Mouse (Mus musculus): ENCODE results near the gene Thap4. TPM values are rescaled to one million over a fixed set of nuclear protein-coding genes. Genes with fewer than 3 reads are reported as not detected.
"Not testable (repeated sequence)": the region's sequence is repeated elsewhere in the genome, so short reads cannot be mapped to it uniquely, and the experiment has no call there.

The Thap4 gene
- polyA plus RNA-seq, 1 experiment from 2014 or later: 34.3 TPM

DNA sequence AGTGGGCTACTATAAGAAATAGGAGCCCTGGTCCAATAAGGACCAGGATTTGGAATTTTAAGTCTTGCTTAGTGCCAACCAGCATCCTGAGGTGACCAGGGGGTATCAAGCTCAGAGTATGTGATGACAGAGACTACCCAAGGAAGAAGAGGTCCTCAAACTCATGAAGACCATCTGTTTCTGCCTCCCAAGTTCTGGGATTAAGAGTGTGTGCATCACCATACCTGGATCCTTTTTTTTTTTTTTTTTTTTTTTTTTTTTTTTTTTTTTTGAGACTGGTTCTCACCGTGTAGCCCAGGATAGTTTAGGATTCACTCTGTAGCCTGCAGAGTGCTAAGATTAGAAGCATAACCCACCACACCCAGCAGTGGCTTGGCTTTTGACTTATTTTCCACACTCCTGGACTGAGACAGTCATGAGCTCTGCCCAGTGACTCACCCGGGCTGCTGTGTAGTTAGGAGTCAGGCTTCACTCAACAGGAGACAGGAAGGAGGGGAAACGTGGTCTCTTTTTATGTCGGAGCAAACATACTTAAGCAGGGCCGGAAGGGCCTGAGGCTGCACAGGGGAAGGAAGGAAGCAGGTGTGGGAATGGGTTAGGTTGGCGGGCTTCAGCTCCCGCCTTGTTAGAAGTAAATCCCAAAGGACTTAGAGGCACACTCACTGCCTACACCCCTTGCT is 74.6 kb downstream of the Thap4 start:
- no peaks in the 10 kb centered on the region; the same call in 1 of the 2 replicates for H3K27me3 ChIP-seq (ENCODE audit: control insufficient read depth, insufficient read depth, low read length)
- no peak overlapping the region for H3K9ac ChIP-seq (ENCODE audit: low read depth, low read length)
- no peak overlapping the region for H3K27ac ChIP-seq (ENCODE audit: low read depth, low read length)
- no peak overlapping the region for H3K4me3 ChIP-seq (ENCODE audit: low read depth, low read length)
- ATAC-seq (ENCODE audit: low FRiP score): peak; percentile 19; the same call in 1 of the 2 replicates
- H3K4me2 ChIP-seq (replicated peaks; ENCODE audit: low read depth, low read length): no peak overlapping the region
- H3K36me3 ChIP-seq (ENCODE audit: control insufficient read depth, insufficient read depth, low read length): no peaks in the 10 kb centered on the region
- no peaks in the 10 kb centered on the region for H3K9me3 ChIP-seq (ENCODE audit: control insufficient read depth, low read length)
- H3K4me1 ChIP-seq (replicated peaks; ENCODE audit: control insufficient read depth, insufficient read depth, low read length): no peaks in the 10 kb centered on the region
- no peak for DNase-seq (ENCODE audit: low spot score)
- 74% methylated on average over 7 of the region's 7 CpGs for WGBS

DNA sequence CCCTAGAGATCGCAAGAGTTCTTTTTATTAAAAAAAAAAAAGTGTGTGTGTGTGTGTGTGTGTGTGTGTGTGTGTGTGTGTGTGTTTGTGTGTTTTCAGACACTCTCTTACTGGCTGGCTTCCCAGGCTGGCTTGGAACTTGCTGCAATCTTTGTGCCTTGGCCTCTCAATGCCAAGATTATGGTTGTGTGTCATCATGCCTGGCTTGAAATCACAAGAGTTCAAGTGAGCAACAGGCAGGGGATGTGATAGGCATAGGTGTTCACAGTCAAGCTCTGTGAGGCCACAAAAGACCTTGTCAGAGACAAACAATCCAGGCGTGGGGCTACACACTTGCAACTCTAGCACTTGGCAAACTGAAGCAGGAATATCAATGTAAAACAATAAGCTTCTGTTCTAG is 76.3 kb downstream of the Thap4 start:
- 74% methylated on average over 2 of the region's 2 CpGs for WGBS
- Histone ChIP-seq H3K4me2 (replicated peaks; ENCODE audit: low read depth, low read length) (no peak overlapping the region), H3K27me3 (ENCODE audit: control insufficient read depth, insufficient read depth, low read length) (no peaks in the 10 kb centered on the region), H3K9me3 (ENCODE audit: control insufficient read depth, low read length) (no peaks in the 10 kb centered on the region), H3K4me1 (replicated peaks; ENCODE audit: control insufficient read depth, insufficient read depth, low read length) (no peaks in the 10 kb centered on the region), H3K27ac (ENCODE audit: low read depth, low read length) (no peak overlapping the region), H3K9ac (ENCODE audit: low read depth, low read length) (no peak overlapping the region), H3K36me3 (ENCODE audit: control insufficient read depth, insufficient read depth, low read length) (no peaks in the 10 kb centered on the region), H3K4me3 (ENCODE audit: low read depth, low read length) (no peak overlapping the region)
- ATAC-seq (ENCODE audit: low FRiP score): no peak
- no peak for DNase-seq (ENCODE audit: low spot score)

DNA sequence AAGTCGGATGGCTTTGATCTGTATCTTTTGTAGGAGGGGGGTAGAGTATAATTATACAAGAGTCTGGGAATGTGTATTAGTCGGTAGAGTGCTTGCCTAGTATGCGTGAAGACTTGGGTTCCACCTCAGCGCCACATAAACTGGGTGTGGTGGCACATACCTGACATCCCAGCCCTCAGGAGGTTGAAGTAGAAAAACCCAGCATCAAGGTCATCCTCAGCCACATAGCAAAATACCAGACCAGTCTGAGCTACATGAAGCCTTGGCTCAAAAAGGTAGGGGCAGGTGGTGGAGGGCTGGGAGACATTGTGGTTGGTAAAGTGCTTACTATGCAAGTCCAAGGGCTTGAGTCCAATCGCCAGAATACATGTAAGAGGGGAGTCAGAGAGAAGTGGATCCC is 82.0 kb downstream of the Thap4 start:
- Histone ChIP-seq H3K4me3 (ENCODE audit: low read depth, low read length) (no peak overlapping the region), H3K9me3 (ENCODE audit: control insufficient read depth, low read length) (no peaks in the 10 kb centered on the region), H3K27me3 (ENCODE audit: control insufficient read depth, insufficient read depth, low read length) (no peaks in the 10 kb centered on the region), H3K27ac (ENCODE audit: low read depth, low read length) (no peak overlapping the region), H3K36me3 (ENCODE audit: control insufficient read depth, insufficient read depth, low read length) (no peaks in the 10 kb centered on the region), H3K4me2 (replicated peaks; ENCODE audit: low read depth, low read length) (no peak overlapping the region), H3K4me1 (replicated peaks; ENCODE audit: control insufficient read depth, insufficient read depth, low read length) (no peaks in the 10 kb centered on the region), H3K9ac (ENCODE audit: low read depth, low read length) (no peak overlapping the region)
- DNase-seq (ENCODE audit: low spot score): no peak
- 89% methylated on average over 5 of the region's 5 CpGs for WGBS
- no peak for ATAC-seq (ENCODE audit: low FRiP score)

DNA sequence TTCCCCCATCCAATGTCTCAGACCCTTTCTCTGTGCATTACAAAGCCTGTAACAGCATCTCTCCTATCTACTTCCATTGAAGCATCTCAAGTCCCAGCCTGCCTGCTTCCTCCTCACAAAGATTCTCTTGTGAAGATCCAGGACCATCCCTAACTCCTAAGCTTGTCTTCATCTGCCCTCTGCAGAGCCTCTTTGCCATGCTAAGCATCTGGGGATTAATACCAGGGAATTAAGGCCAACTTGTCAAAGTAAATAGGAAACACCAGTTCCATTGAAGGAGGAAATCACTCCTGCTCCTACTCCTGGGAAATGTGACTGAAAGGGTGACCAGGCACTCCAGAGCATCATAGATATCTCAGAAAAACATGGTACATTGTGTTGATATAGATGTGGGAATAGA is 84.7 kb downstream of the Thap4 start:
- H3K4me2 ChIP-seq (replicated peaks; ENCODE audit: low read depth, low read length): no peak overlapping the region
- no peaks in the 10 kb centered on the region for H3K36me3 ChIP-seq (ENCODE audit: control insufficient read depth, insufficient read depth, low read length)
- H3K27me3 ChIP-seq (ENCODE audit: control insufficient read depth, insufficient read depth, low read length): no peaks in the 10 kb centered on the region
- H3K9me3 ChIP-seq (ENCODE audit: control insufficient read depth, low read length): no peaks in the 10 kb centered on the region
- H3K4me3 ChIP-seq (ENCODE audit: low read depth, low read length): no peak overlapping the region
- no peaks in the 10 kb centered on the region for H3K4me1 ChIP-seq (replicated peaks; ENCODE audit: control insufficient read depth, insufficient read depth, low read length)
- ATAC-seq (ENCODE audit: low FRiP score) (no peak), DNase-seq (ENCODE audit: low spot score) (no peak)
- no peak overlapping the region for H3K27ac ChIP-seq (ENCODE audit: low read depth, low read length)
- no peak overlapping the region for H3K9ac ChIP-seq (ENCODE audit: low read depth, low read length)

DNA sequence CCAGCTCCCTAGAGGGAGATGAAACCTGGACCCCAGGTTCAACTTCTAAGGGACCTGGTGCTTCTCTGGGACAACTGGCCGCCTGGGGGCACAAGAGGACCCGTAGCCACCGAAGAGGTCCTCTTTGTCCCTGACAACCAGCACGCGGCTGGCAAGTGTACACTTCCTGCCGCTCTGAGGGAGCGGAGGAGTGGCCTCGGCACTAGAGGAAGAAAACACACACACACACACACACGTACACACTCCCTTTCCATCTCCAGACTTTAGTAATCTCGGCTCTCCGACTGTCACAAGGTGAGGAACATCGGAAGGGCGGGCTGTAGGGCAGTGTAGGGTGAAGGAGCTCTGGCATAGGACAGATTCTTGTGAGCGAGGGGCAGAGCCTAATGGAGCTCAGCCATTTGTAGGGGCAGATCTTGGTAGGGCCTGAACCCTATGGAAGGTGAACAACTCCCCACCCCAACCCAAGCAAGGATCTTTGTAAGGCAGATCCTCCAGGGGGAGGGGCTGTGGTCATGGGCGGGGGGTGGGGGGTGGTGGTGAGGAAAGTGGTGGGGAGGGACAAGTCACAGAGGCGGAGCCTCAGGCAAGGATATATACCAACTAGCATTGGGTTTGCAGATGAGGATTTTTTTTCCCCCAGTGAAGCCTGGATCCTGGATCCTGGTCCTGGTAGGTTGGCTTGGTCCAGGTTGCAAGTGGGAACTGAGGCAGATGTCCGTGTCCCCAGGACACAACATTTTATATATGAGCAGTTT is 85.7 kb downstream of the Thap4 start:
- no peaks in the 10 kb centered on the region for H3K27me3 ChIP-seq (ENCODE audit: control insufficient read depth, insufficient read depth, low read length)
- H3K27ac ChIP-seq (ENCODE audit: low read depth, low read length): peak overlapping the region; percentile 30; the same call in 1 of the 2 replicates
- no peaks in the 10 kb centered on the region for H3K4me1 ChIP-seq (replicated peaks; ENCODE audit: control insufficient read depth, insufficient read depth, low read length)
- H3K9ac ChIP-seq (ENCODE audit: low read depth, low read length): peak overlapping the region; percentile 65
- ATAC-seq (ENCODE audit: low FRiP score) (peak; percentile 88), DNase-seq (ENCODE audit: low spot score) (peak; percentile 81)
- 10% methylated on average over 17 of the region's 17 CpGs for WGBS
- H3K9me3 ChIP-seq (ENCODE audit: control insufficient read depth, low read length): no peaks in the 10 kb centered on the region
- H3K36me3 ChIP-seq (ENCODE audit: control insufficient read depth, insufficient read depth, low read length): no peaks in the 10 kb centered on the region
- H3K4me2 ChIP-seq (replicated peaks; ENCODE audit: low read depth, low read length): peak overlapping the region; percentile 47
- H3K4me3 ChIP-seq (ENCODE audit: low read depth, low read length): peak overlapping the region; percentile 34

DNA sequence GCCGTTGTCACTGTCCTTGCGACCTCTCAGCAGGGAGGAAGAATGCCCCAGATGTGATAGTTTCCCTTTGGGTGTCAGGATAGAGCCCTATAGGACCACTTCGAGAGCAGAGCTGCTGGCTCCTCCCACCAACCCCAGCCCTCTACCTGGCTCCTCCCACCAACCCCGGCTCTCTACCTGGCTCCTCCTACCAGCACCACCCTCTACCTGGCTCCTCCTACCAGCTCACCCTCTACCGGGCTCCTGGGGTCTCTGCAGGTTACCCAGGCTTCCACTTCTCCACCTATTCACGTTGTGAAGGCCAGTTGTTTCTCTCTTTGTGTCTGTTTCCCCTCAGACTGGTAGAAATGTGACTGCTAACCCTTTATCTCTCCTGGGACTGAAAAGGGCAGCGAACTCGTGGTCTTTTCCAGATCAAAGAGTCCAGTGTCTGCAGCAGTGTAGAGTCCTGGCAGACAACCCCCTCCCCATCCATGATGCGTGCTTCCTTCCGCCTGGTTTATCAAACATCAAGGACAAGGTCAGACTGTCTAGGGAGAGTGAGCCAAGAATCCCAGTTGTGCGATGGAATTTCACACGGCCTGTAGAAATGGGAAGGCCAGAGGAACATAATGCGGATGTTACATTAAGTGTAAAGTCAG is 86.8 kb downstream of the Thap4 start:
- DNase-seq (ENCODE audit: low spot score) (peak; percentile 33), ATAC-seq (ENCODE audit: low FRiP score) (peak; percentile 36; the same call in 1 of the 2 replicates)
- Histone ChIP-seq H3K4me3 (ENCODE audit: low read depth, low read length) (no peak overlapping the region), H3K27ac (ENCODE audit: low read depth, low read length) (no peak overlapping the region), H3K27me3 (ENCODE audit: control insufficient read depth, insufficient read depth, low read length) (no peaks in the 10 kb centered on the region), H3K36me3 (ENCODE audit: control insufficient read depth, insufficient read depth, low read length) (no peaks in the 10 kb centered on the region), H3K4me2 (replicated peaks; ENCODE audit: low read depth, low read length) (no peak overlapping the region), H3K9me3 (ENCODE audit: control insufficient read depth, low read length) (no peaks in the 10 kb centered on the region), H3K4me1 (replicated peaks; ENCODE audit: control insufficient read depth, insufficient read depth, low read length) (no peaks in the 10 kb centered on the region), H3K9ac (ENCODE audit: low read depth, low read length) (no peak overlapping the region)
- WGBS: 21% methylated on average over 13 of the region's 13 CpGs

DNA sequence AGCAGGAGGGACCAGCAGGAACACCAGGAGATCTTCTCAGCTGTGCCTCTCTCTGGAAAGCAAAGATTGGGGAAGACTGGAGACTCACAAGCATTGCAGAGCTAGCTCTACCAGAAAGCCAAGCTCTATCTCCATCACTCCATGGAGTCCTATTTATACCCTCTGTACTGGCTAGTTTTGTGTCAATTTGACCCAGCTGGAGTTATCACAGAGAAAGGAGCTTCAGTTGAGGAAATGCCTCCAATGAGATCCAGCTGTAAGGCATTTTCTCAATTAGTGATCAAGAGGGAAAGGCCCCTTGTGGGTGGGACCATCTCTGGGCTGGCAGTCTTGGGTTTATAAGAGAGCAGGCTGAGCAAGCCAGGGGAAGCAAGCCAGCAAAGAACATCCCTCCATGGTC is 96.1 kb downstream of the Thap4 start, which contains the start of gene Stk25:
Gene Stk25 (minus strand): TSS at position 101 of the 400 bp plus-strand sequence.
- H3K4me1 ChIP-seq (replicated peaks; ENCODE audit: control insufficient read depth, insufficient read depth, low read length); H3K27me3 ChIP-seq (ENCODE audit: control insufficient read depth, insufficient read depth, low read length); H3K4me3 ChIP-seq (ENCODE audit: low read depth, low read length); H3K36me3 ChIP-seq (ENCODE audit: control insufficient read depth, insufficient read depth, low read length); H3K4me2 ChIP-seq (replicated peaks; ENCODE audit: low read depth, low read length); H3K27ac ChIP-seq (ENCODE audit: low read depth, low read length); ATAC-seq (ENCODE audit: low FRiP score); DNase-seq (ENCODE audit: low spot score); H3K9ac ChIP-seq (ENCODE audit: low read depth, low read length); H3K9me3 ChIP-seq (ENCODE audit: control insufficient read depth, low read length): not testable (repeated sequence)

DNA sequence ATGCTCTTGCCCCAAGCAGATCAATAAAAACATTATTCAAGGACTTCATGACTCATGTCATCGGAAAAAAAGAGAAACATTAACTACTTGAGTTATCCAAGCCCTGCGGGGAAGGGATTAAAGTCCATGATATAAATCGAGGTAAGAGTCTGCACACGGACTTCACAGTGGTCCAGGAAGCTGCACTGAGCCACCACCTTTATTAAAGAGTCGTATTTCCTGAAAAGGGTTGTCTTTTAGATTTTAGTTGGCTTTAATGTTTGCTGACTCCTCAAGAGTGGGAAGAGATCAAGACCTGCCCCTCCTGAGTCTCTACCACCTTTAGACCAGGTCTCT is 97.7 kb downstream of the Thap4 start:
- H3K4me2 ChIP-seq (replicated peaks; ENCODE audit: low read depth, low read length): no peak overlapping the region
- H3K4me3 ChIP-seq (ENCODE audit: low read depth, low read length): no peak overlapping the region
- no peaks in the 10 kb centered on the region for H3K9me3 ChIP-seq (ENCODE audit: control insufficient read depth, low read length)
- no peak for ATAC-seq (ENCODE audit: low FRiP score)
- no peak overlapping the region for H3K9ac ChIP-seq (ENCODE audit: low read depth, low read length)
- H3K27ac ChIP-seq (ENCODE audit: low read depth, low read length): no peak overlapping the region
- no peaks in the 10 kb centered on the region for H3K27me3 ChIP-seq (ENCODE audit: control insufficient read depth, insufficient read depth, low read length)
- WGBS: 83% methylated on average over 5 of the region's 5 CpGs
- DNase-seq (ENCODE audit: low spot score): no peak
- H3K36me3 ChIP-seq (ENCODE audit: control insufficient read depth, insufficient read depth, low read length): no peaks in the 10 kb centered on the region
- H3K4me1 ChIP-seq (replicated peaks; ENCODE audit: control insufficient read depth, insufficient read depth, low read length): no peaks in the 10 kb centered on the region

All from hindbrain, embryonic 11.5 days (tissue).